Mouse (Mus musculus): ENCODE data around the gene Aplnr. TPM values are rescaled to one million over a fixed set of nuclear protein-coding genes. Genes with fewer than 3 reads are reported as not detected.

The Aplnr gene
- not detected for polyA plus RNA-seq (2012; fragmentation: generic; extraction: Trizol)
- long read RNA-seq, experiment 1 = 0 reads
- long read RNA-seq, experiment 2 = 0 reads

- no peaks in the 10 kb centered on the region for H3K79me3 ChIP-seq (ENCODE audit: low read depth)
- H3ac ChIP-seq (ENCODE audit: control insufficient read depth, insufficient read length, low read depth) = no peak within 1 kb of the TSS
- peaks cover 6% of the 10 kb centered on the region for H3K27me3 ChIP-seq (ENCODE audit: control insufficient read depth, insufficient read depth, insufficient read length)
- no peaks in the 10 kb centered on the region for H3K36me3 ChIP-seq (ENCODE audit: control insufficient read depth, insufficient read depth)
- TF ChIP-seq CEBPB (IDR thresholded peaks at IDR 0.05; ENCODE audit: low read depth) = no peak
- TF ChIP-seq MYOD1 (IDR thresholded peaks at IDR 0.05; ENCODE audit: control insufficient read depth, insufficient read length, low read depth) = no peak
- TF ChIP-seq USF1 (IDR thresholded peaks at IDR 0.05; ENCODE audit: low read depth) = no peak
- no peak for TF ChIP-seq CTCF (IDR thresholded peaks at IDR 0.05; ENCODE audit: control insufficient read depth, insufficient read depth, insufficient read length)
- TF ChIP-seq MAX (IDR thresholded peaks at IDR 0.05) = no peak
- no peak for TF ChIP-seq FOSL1 (IDR thresholded peaks at IDR 0.05; ENCODE audit: insufficient read depth, low read length, poor library complexity, severe bottlenecking)
- no peak for TF ChIP-seq MYOG (IDR thresholded peaks at IDR 0.05; ENCODE audit: control insufficient read depth, extremely low read depth, insufficient read length)
- H3K79me2 ChIP-seq (ENCODE audit: control insufficient read depth, insufficient read depth) = no peaks in the 10 kb centered on the region
- no peak within 1 kb of the TSS for H3K4me3 ChIP-seq (ENCODE audit: insufficient read depth, poor library complexity, severe bottlenecking)
These were observed at the start of gene Aplnr for GRCm38 (mm10) chr2:85136089-85136488. Gene Aplnr, plus strand, starts transcription at chr2:85136225.

DNA sequence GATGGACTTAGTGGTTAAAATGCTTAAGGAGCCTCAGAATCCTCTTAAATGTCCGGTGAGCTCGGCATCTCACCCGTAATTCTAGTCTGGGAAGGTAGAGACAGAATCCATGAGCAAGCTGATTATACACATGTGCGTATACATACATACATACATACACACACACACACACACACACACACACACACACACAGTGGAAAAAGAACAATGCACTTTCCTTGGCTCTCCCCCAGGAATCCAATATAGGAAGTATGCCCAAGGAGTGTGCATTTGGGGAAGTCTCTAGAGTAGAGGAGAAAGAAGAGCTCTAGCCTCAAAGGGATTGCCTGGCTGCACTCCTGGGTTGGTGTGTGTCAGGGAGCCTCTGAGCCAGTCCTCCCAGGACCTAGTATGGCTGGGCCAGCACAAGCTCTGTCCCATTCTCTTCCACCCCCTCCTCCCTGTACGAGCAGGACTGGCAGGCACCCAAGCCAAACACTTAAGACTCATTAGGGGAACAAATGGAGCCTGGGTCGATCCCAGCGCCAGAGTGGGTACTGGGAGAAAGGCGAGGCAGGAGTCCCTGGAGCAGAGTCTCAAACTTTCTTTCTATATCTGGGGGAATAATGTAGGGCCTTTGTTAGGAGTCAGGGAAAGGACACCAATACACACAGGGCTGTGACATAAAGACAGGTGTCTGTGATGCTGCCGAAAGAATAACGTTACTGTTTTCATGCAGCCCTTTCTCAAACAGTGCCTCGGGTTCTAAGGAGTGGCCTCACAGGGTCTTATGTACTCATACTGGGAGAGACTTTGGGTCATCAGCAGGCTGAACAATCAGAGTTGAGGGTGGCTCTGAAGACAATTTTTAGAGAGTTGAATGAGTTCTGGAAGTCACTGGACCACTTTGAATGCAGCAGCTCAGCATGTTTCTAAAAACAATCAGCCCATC, 47.0 kb upstream of the Aplnr start:
- Histone ChIP-seq H3K36me3 (ENCODE audit: control insufficient read depth, insufficient read depth) (no peaks in the 10 kb centered on the region), H3K79me2 (ENCODE audit: control insufficient read depth, insufficient read depth) (no peaks in the 10 kb centered on the region), H3ac (ENCODE audit: control insufficient read depth, insufficient read length, low read depth) (no peak overlapping the region), H3K79me3 (ENCODE audit: low read depth) (no peaks in the 10 kb centered on the region), H3K27me3 (ENCODE audit: control insufficient read depth, insufficient read depth, insufficient read length) (no peaks in the 10 kb centered on the region), H3K4me3 (ENCODE audit: insufficient read depth, poor library complexity, severe bottlenecking) (no peak overlapping the region)
- TF ChIP-seq FOSL1 (IDR thresholded peaks at IDR 0.05; ENCODE audit: insufficient read depth, low read length, poor library complexity, severe bottlenecking) = no peak
- TF ChIP-seq USF1 (IDR thresholded peaks at IDR 0.05; ENCODE audit: low read depth) = no peak
- TF ChIP-seq CTCF (IDR thresholded peaks at IDR 0.05; ENCODE audit: control insufficient read depth, insufficient read depth, insufficient read length) = no peak
- no peak for TF ChIP-seq CEBPB (IDR thresholded peaks at IDR 0.05; ENCODE audit: low read depth)
- no peak for TF ChIP-seq MYOD1 (IDR thresholded peaks at IDR 0.05; ENCODE audit: control insufficient read depth, insufficient read length, low read depth)
- TF ChIP-seq MAX (IDR thresholded peaks at IDR 0.05) = no peak

DNA sequence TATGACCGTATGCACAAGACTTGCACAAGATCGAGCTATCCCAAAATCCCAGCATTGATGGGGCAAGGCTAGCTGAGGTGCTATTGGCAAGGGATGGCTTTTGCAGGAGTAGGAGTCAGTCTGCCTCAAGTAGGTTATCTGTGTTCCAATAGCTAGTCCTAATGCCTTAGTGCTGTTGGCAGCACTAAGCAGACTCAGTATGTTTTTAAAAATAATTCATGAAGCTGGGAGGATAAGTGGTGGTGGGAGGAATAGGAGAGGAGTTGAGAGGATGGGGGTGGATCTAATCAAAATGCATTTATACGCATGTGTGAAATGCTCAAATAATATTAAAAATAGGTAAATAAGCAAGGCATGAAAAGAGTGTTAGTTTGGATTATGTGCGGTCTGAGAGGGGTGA, 44.7 kb upstream of the Aplnr start:
- TF ChIP-seq USF1 (IDR thresholded peaks at IDR 0.05; ENCODE audit: low read depth) = no peak
- TF ChIP-seq FOSL1 (IDR thresholded peaks at IDR 0.05; ENCODE audit: insufficient read depth, low read length, poor library complexity, severe bottlenecking) = no peak
- TF ChIP-seq CTCF (IDR thresholded peaks at IDR 0.05; ENCODE audit: control insufficient read depth, insufficient read depth, insufficient read length) = no peak
- no peak for TF ChIP-seq MYOG (IDR thresholded peaks at IDR 0.05; ENCODE audit: control insufficient read depth, extremely low read depth, insufficient read length)
- no peak for TF ChIP-seq MYOD1 (IDR thresholded peaks at IDR 0.05; ENCODE audit: control insufficient read depth, insufficient read length, low read depth)
- no peak for TF ChIP-seq MAX (IDR thresholded peaks at IDR 0.05)
- no peak for TF ChIP-seq CEBPB (IDR thresholded peaks at IDR 0.05; ENCODE audit: low read depth)
- H3K4me3 ChIP-seq (ENCODE audit: insufficient read depth, poor library complexity, severe bottlenecking) = no peak overlapping the region
- H3K36me3 ChIP-seq (ENCODE audit: control insufficient read depth, insufficient read depth) = no peaks in the 10 kb centered on the region
- no peaks in the 10 kb centered on the region for H3K79me2 ChIP-seq (ENCODE audit: control insufficient read depth, insufficient read depth)
- H3K79me3 ChIP-seq (ENCODE audit: low read depth) = no peaks in the 10 kb centered on the region
- no peaks in the 10 kb centered on the region for H3K27me3 ChIP-seq (ENCODE audit: control insufficient read depth, insufficient read depth, insufficient read length)
- H3ac ChIP-seq (ENCODE audit: control insufficient read depth, insufficient read length, low read depth) = no peak overlapping the region

- Histone ChIP-seq H3K79me2 (ENCODE audit: control insufficient read depth, insufficient read depth) (no peaks in the 10 kb centered on the region), H3ac (ENCODE audit: control insufficient read depth, insufficient read length, low read depth) (no peak overlapping the region), H3K36me3 (ENCODE audit: control insufficient read depth, insufficient read depth) (no peaks in the 10 kb centered on the region), H3K79me3 (ENCODE audit: low read depth) (no peaks in the 10 kb centered on the region), H3K4me3 (ENCODE audit: insufficient read depth, poor library complexity, severe bottlenecking) (no peak overlapping the region), H3K27me3 (ENCODE audit: control insufficient read depth, insufficient read depth, insufficient read length) (no peaks in the 10 kb centered on the region)
- TF ChIP-seq MAX (IDR thresholded peaks at IDR 0.05) (no peak), CTCF (IDR thresholded peaks at IDR 0.05; ENCODE audit: control insufficient read depth, insufficient read depth, insufficient read length) (no peak), FOSL1 (IDR thresholded peaks at IDR 0.05; ENCODE audit: insufficient read depth, low read length, poor library complexity, severe bottlenecking) (no peak), USF1 (IDR thresholded peaks at IDR 0.05; ENCODE audit: low read depth) (no peak), MYOG (IDR thresholded peaks at IDR 0.05; ENCODE audit: control insufficient read depth, extremely low read depth, insufficient read length) (no peak), CEBPB (IDR thresholded peaks at IDR 0.05; ENCODE audit: low read depth) (no peak), MYOD1 (IDR thresholded peaks at IDR 0.05; ENCODE audit: control insufficient read depth, insufficient read length, low read depth) (no peak)
These were observed 42.6 kb upstream of the Aplnr start for GRCm38 (mm10) chr2:85093376-85093775.

DNA sequence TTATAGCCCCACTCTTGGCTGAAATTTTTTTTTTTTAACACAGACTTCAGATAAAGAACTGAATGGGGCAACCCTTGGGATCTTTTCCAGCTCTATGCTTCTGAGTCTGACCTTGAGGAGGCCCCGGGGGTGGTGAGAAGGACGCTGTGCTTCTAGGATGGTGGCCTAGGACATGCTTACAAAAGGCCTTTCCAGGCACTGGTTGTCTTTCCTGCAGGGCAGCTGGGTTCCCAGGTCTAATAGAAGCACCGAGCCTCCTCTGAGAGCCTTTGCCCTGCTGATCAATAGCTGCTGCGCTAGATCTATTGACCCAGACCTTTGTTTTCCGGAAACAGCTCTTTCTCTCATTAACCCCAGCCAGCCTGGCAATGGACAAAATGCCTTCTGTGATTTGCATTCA, 40.1 kb upstream of the Aplnr start:
- TF ChIP-seq CEBPB (IDR thresholded peaks at IDR 0.05; ENCODE audit: low read depth) = no peak
- TF ChIP-seq MYOG (IDR thresholded peaks at IDR 0.05; ENCODE audit: control insufficient read depth, extremely low read depth, insufficient read length) = no peak
- H3ac ChIP-seq (ENCODE audit: control insufficient read depth, insufficient read length, low read depth) = no peak overlapping the region
- no peaks in the 10 kb centered on the region for H3K36me3 ChIP-seq (ENCODE audit: control insufficient read depth, insufficient read depth)
- no peaks in the 10 kb centered on the region for H3K79me3 ChIP-seq (ENCODE audit: low read depth)
- no peaks in the 10 kb centered on the region for H3K79me2 ChIP-seq (ENCODE audit: control insufficient read depth, insufficient read depth)
- no peak overlapping the region for H3K4me3 ChIP-seq (ENCODE audit: insufficient read depth, poor library complexity, severe bottlenecking)
- no peaks in the 10 kb centered on the region for H3K27me3 ChIP-seq (ENCODE audit: control insufficient read depth, insufficient read depth, insufficient read length)
